Mouse (Mus musculus) frontal cortex, adult (tissue): ENCODE results near the gene Chst14.

Source experiments
- ATAC-seq: cut with Nextera tagmentation; 2 replicates; pipeline ENCODE4 v1.9.2; 2017; ENCODE audit warnings: mild to moderate bottlenecking, moderate library complexity, mixed read lengths; ENCODE audit not compliant: low TSS enrichment

Gene Chst14

DNA sequence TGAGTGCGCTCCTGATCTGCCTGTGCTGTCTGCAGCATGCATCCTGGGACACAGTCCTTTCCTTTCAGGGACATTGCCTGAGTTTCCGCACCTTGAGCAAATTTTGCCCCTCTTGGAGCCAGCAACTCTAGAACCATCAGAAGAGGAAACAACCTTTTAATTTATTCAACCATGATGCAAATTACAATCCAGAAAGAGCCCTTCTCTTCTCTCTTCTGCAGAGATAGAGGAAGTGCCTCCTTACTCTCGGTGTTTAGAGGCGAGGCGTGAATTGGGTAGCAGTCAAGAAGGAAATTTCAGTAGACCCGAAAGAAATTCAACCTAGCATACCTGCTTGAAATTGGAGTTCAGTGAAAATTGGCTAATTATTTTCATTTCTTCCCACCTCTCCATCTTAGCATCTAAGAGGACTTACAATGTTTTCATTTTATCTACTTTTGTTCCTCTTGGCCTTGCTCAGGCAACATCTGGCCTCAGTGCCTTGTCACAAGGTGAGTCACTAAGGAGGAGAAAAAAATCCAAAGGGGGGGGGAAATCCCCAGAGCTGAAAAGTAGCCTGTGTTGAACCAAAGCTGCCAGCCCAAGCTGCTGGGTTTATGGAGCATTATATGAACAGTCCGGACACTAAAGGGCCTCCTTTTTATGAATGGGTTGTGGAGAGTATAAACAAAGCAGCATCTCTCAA, 20.7 kb upstream of the Chst14 start:
- ATAC-seq, result no peak

DNA sequence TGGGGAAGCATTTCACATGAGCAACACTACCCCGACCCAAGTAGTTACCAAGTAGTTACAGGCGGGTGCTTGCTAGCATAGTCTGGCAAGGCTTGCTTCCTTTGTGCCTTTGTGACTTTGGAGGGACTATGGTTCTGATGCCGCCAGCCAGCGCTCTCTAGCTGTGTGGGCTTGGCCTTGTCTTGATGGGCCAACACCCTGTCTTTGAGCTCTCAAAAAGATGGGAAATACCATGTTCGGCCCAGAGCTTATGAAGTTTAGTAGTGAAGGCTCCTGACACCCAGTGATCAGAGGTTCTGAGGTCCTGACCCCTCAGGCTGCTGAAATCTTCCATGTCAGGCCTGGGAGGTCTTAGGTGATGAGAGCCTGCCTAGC, 20.2 kb upstream of the Chst14 start:
- no peak for ATAC-seq

DNA sequence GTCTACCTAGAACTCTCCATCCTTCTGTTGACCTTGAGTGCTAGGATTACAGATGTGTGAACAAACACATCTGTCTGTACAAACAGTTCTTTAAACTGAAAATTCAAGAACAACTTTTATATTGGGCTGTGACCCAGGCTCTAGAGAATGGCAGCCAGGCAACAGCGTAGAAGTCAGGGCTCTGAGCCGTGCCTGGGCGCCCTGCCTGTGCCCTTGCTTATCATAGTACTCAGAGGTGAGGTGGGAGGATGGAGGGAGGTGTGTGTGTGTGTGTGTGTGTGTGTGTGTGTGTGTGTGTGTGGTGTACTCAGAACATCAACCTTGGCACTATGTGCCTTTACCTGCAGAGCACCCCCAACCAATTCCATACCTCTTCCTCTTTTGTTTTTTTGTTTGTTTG, 18.5 kb upstream of the Chst14 start:
- ATAC-seq, result no peak

DNA sequence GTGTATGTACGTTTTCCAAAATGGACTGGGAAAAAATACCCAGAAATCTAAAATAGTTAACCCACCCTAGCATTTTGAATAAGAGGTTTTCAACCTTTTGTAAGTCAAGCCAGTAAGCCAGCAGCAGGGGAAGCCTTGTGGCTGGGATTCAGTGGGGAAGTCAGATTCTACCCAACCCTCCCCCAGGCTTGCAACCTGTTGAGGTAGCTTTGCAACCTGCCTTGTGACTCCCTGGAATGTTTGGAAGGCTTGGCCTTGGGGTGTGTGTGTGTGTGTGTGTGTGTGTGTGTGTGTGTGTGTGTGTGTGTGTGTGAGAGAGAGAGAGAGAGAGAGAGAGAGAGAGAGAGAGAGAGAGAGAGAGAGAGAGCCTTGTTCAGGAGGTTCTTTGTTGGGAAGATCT, 17.1 kb upstream of the Chst14 start:
- no peak for ATAC-seq

DNA sequence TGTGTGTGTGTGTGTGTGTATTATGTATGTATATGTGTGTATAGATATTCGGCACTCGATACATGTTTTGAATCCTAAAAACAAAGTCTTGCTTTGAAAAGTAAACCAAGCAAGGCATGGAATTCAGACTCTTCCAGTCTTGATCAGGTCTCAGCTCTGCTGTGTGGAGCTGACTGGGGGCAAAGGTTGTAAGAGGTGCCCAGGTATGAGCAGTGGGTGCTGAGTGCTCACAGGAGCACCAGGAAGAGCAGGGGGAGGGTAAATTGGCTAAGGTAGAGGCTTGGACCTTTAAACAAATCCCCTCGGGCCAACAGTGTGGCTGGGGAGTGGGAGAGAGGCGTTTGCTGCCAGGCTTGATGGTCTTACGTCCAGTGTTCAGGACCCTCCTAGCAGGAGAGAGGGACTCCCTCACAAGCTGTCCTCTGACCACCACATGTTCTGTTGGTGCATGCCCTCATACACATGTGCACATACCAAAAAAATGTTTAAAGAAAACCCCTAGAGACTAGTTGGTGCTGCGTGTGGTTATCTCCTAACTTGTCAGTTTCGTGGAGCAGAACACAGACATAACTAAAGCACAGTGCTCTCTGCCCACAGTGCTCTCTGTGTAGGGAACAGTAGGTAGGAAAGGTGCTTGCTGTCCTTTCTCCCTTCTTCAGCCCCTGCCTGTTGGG, 15.6 kb upstream of the Chst14 start:
- ATAC-seq, result no peak

GRCm38 (mm10) chr2:118912706-118913105, 13.6 kb upstream of the Chst14 start:
- no peak for ATAC-seq

DNA sequence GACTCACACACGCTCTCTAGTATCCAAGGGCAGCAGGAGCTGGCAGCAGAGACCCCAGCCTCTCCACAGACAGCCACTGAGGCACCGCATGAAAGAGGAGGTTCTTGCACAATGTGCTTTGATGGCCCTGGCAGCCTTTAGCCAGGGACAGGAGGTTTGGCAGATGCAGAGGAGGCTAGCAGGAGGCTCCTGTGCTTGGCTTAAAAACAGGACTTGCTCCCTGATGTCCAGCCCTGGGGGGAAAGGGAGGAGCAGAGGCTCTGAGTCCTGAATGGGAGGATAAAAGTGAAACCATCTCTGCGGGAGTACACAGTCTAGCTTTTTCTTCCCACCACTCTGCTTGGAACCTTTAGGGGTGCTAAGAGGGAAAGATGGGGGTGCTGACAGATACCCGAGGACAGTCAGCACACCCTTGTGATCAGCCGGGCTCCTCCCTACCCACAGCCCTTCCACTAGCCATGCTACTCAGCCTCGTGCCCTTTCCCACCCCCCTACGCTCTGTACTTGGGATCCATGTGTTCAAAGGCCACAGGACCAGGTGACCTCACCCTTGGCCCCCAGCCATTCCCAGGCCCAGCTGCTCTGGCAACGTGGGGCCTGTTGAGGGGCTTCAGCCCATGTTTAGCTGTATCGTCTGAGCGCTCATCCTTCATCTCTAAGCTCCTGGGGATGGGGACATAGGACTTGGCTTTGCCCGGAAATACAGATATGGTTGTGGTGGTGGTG, 12.6 kb upstream of the Chst14 start:
- ATAC-seq, result no peak

- no peak for ATAC-seq
These were observed 11.6 kb upstream of the Chst14 start for GRCm38 (mm10) chr2:118914685-118915084.

- ATAC-seq, result no peak
These were observed 9.9 kb upstream of the Chst14 start for GRCm38 (mm10) chr2:118916436-118916835.

- ATAC-seq, result no peak
These were observed 7.8 kb upstream of the Chst14 start for GRCm38 (mm10) chr2:118918543-118918942.

DNA sequence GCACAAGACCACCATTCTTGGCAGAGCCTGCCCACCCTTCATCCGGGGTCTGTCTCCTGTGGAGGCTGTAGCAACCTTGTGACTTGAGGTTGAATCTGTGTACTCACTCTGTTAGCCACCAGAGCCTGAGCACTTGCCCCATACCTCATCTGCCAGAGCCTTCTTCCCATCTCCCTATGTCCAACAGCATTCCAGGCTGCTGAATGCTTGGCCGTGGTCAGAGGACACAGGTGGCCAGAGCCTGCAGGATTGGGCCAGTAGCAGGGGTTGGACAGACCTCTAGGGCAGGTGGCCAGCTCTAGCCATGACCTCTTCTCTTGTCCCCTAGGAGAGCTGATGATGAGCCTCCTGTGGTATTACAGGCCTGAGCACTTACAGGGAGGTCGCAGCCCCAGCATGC, 5.9 kb upstream of the Chst14 start:
- ATAC-seq, result no peak

DNA sequence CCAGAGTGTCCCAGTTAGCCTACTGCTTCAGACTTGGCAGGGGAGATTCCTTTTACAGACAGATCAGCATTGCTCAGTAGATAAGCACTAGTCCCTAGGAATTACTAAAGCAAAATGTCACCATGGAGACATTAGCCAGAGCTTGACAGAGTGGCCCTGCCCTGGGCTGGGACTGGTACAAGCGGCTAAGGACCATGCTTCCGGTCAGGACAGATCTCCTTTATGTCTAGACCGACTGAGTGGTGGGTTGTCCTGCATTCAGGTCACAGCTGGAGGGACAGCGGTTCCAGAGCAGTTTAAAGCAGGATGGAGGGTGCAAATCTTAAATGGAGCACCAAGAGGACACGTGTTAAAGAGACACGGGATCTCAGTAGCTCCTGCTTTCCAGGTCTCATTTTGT, 344 bp upstream of the Chst14 start:
- peak; percentile 32 for ATAC-seq

GRCm38 (mm10) chr2:118926998-118927739, 873 bp downstream of the Chst14 start:
- ATAC-seq, result no peak

GRCm38 (mm10) chr2:118941341-118941740, 15.0 kb downstream of the Chst14 start:
- no peak for ATAC-seq

DNA sequence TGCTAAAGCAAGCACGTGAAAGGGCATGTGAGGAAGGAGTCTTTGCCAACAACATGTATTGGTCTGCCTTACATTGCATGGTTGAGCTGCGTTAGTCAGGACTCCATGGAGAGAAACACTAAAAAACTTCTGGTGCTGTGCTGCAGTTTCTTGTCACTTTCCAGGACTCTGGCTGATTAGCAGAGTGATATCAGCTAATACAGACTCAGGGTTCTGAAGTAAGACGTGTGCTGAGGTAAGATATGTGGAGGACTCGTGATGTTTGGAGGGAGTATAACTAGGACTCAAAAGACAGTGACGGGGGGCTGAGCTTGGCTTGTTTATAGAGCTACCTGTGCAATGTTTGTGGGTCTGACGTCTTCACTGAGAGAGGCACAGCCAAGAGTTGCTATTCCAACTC, 16.9 kb downstream of the Chst14 start:
- no peak for ATAC-seq

DNA sequence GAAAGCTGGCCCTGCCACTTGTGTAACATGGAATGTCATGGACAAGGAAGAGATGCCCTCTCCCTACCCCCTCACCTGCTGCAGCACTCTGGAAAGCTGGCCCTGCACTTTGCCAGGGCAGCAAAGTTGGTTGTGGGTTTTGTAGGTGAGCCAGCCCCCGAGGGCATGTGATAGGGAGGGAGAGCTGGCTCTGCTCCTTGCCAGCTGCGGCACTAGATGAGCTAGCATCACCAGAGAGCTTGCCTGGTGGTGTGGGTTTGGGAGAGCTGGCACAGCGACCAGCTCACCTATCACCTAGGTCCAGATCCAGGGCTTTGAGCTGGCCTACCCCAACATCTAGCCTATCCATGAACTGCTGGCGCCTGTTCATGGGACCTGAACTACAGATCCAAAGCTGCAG, 22.5 kb downstream of the Chst14 start:
- no peak for ATAC-seq

DNA sequence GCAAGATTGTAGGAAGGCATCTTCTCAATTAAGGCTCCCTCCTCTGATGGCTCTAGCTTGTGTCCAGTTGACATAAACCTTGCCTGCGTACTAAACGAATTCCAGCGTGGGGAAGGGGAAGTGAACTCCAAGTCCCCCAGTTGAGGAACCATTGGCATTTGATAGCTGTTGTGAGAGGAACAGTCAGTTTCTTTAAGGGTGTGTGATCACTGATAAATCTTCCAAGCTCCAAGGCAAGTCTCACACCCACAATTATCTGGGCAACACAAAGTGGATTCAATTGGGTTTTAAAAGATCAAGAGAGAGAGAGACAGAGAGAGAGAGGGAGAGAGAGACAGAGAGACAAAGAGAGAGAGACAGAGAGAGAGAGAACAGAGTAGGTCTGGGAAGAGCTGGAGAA, 23.4 kb downstream of the Chst14 start:
- ATAC-seq, result no peak

GRCm38 (mm10) chr2:118956497-118956896, 30.2 kb downstream of the Chst14 start:
- ATAC-seq, result no peak

- no peak for ATAC-seq
These were observed 33.3 kb downstream of the Chst14 start for GRCm38 (mm10) chr2:118959644-118960043.

DNA sequence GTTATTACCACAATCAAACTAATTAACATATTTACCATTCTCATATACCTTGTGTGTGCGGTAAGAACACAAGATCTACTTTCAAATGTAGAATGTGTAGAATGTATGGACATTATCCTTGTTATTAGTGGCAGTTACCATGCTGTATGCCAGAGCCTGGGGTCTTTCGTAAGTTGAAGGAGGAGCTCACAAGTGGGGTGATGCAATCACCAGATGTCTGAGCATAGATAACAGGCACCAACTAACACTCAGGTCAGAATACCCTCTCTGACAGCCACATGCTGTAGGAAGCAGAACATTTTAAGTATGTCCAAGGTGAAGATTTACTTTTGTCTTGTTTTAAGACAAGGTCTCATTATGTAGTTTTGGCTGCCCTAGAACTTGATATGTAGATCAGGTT, 34.1 kb downstream of the Chst14 start:
- no peak for ATAC-seq

DNA sequence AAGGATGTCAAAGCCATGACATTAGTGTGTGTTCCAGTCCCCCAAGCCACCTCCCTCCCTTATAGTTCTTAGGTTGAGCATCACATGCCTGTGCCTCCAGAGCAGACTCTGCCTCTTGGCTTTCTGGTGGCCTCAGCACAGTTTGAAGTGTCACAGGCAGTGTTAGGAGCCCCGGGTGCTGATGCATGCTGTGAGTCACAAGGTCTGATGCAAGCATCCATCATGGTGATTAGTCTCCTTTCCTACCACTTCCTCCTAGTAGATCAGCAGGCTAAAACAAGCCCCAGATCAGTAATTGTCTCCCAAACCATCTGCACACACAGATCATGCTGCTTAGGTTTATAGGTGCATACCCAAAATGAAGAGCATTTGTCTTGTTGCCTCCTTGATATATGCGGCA, 35.2 kb downstream of the Chst14 start:
- no peak for ATAC-seq

- ATAC-seq, result no peak
These were observed 36.8 kb downstream of the Chst14 start for GRCm38 (mm10) chr2:118963007-118963675.
